Comparison of ENCODE assay signal across 25 mouse cellular contexts in the genomic region with DNA sequence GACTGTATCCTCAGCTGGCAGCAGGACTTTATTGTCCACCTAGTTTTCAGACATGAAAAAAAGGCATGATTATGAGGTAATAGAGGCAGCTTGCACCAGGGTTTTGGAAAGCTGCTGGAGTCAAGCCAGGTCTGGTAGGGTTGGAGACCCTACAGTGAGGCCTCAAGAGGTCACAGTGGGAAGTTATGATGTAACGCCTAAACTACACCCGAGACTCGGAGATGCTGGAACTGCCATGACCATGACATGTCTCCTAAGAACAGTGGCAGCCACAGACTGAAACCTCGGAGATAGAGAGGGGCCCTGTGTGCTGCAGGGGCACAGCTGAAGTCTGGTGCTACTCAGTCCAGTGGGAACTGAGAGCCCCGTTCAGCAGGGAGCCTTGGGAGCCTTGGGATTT. TPM values are rescaled to one million over a fixed set of nuclear protein-coding genes. Genes with fewer than 3 reads are reported as not detected.
DNase-seq lines count a peak whose midpoint lies in the region; ATAC-seq and TF ChIP-seq lines count a peak whose summit lies in the region.
"Had no signal": no experiment of that assay in that cellular context is flagged by ENCODE, and none has a peak within 500 bp of the region (broad histone marks: within the 10 kb centered on the region; RNA-seq: fewer than 3 reads in every experiment).

Gene 4930595D18Rik, minus strand, starts transcription at position 16 of the 400 bp plus-strand sequence.

- H3K79me2 ChIP-seq in heart, adult 2 months (replicated peaks; ENCODE audit: control insufficient read depth, insufficient read depth, low read length): 0 out of 2 replicates have a peak, but pooled peaks cover 2% of the 10 kb centered on the region

- no peak within 1 kb of the TSS for H3K9ac ChIP-seq in heart, embryonic 11.5 days (ENCODE audit: low read depth, low read length)
- no peak within 1 kb of the TSS for H3K9ac ChIP-seq in heart, adult 2 months (ENCODE audit: low read depth, low read length)
- H3K9ac ChIP-seq: embryonic facial prominence, embryonic 12.5 days; forebrain, embryonic 13.5 days; forebrain, embryonic 15.5 days; forebrain, postnatal 0 days had no signal

- no peaks in the 10 kb centered on the region for H3K36me3 ChIP-seq in heart, embryonic 11.5 days (ENCODE audit: control insufficient read depth, insufficient read depth, low read length)
- no peaks in the 10 kb centered on the region for H3K36me3 ChIP-seq in heart, adult 2 months (ENCODE audit: control insufficient read depth, insufficient read depth, low read length)
- H3K36me3 ChIP-seq in testis, adult 2 months (ENCODE audit: control insufficient read depth, insufficient read depth, low read length): no peaks in the 10 kb centered on the region
- H3K36me3 ChIP-seq: embryonic facial prominence, embryonic 12.5 days; forebrain, embryonic 15.5 days; G1E had no signal

- no peak within 1 kb of the TSS for H3K4me2 ChIP-seq in heart, embryonic 11.5 days
- H3K4me2 ChIP-seq: embryonic facial prominence, embryonic 12.5 days; forebrain, embryonic 13.5 days; forebrain, embryonic 15.5 days had no signal

- H3K27ac ChIP-seq in heart, embryonic 11.5 days (ENCODE audit: low read depth, low read length): no peak within 1 kb of the TSS
- no peak within 1 kb of the TSS for H3K27ac ChIP-seq in heart, adult 2 months
- peak within 1 kb of the TSS; percentile 58; the same call in 1 of the 2 replicates for H3K27ac ChIP-seq in testis, adult 2 months (ENCODE audit: control insufficient read depth, insufficient read depth, low read depth, low read length)
- H3K27ac ChIP-seq: embryonic facial prominence, embryonic 10.5 days; embryonic facial prominence, embryonic 12.5 days; forebrain, embryonic 13.5 days; forebrain, embryonic 15.5 days had no signal

- no peak within 1 kb of the TSS for H3K4me3 ChIP-seq in heart, embryonic 11.5 days (ENCODE audit: low read depth, low read length)
- no peak within 1 kb of the TSS for H3K4me3 ChIP-seq in heart, adult 2 months
- peak within 1 kb of the TSS; percentile 71 for H3K4me3 ChIP-seq in testis, adult 2 months (ENCODE audit: control insufficient read depth, low read depth, low read length)
- H3K4me3 ChIP-seq: embryonic facial prominence, embryonic 10.5 days; embryonic facial prominence, embryonic 12.5 days; forebrain, embryonic 13.5 days; forebrain, embryonic 15.5 days had no signal

- TF ChIP-seq CTCF in heart, adult 2 months (IDR thresholded peaks at IDR 0.05): no peak
- TF ChIP-seq CTCF in testis, adult 2 months (IDR thresholded peaks at IDR 0.05; ENCODE audit: control insufficient read depth, insufficient read depth, insufficient replicate concordance, low read depth, low read length): no peak

- no peaks in the 10 kb centered on the region for H3K9me3 ChIP-seq in heart, embryonic 11.5 days (replicated peaks; ENCODE audit: control insufficient read depth, low read length)
- H3K9me3 ChIP-seq: embryonic facial prominence, embryonic 10.5 days; embryonic facial prominence, embryonic 12.5 days; forebrain, embryonic 13.5 days; forebrain, embryonic 15.5 days; G1E had no signal

- 53% methylated on average over 5 of the region's 5 CpGs for WGBS in heart, embryonic 11.5 days (ENCODE audit: insufficient replicate concordance)
- WGBS in heart, adult 2 months: 67% methylated on average over 5 of the region's 5 CpGs

- intact Hi-C loops in heart, adult 2 months (cut with DNase I): no loop called here

- DNase-seq in cerebellum, adult 11-12 months: peak; percentile 18
- no peak for DNase-seq in cerebellum, adult 8-10 months
- DNase-seq in heart, adult 2 months: no peak
- no peak for DNase-seq in testis, postnatal 10 days (ENCODE audit: low spot score)
- no peak for DNase-seq in layer of hippocampus, adult 8-10 months (ENCODE audit: low spot score in 2 of 2)
- DNase-seq: adrenal gland, adult 8-10 months; adrenal gland, postnatal 14 days; adrenal gland, postnatal 36 days; B cell, adult 2 months; cerebellum, adult 18-20 months; cerebellum, adult 9-10 months; forebrain, postnatal 0 days had no signal

- no peak for TF ChIP-seq EP300 in heart, adult 2 months (IDR thresholded peaks at IDR 0.05; ENCODE audit: insufficient read depth, low read depth, low read length)

- no peak for TF ChIP-seq POLR2A in heart, adult 2 months (IDR thresholded peaks at IDR 0.05; ENCODE audit: insufficient read depth, low read depth, low read length)
- TF ChIP-seq POLR2A in testis, adult 2 months (IDR thresholded peaks at IDR 0.05; ENCODE audit: control insufficient read depth, low read depth, low read length): peak; percentile 27; the same call in 1 of the 2 replicates

- no peaks in the 10 kb centered on the region for H3K27me3 ChIP-seq in heart, embryonic 11.5 days (ENCODE audit: control insufficient read depth, insufficient read depth, low read length)
- no peaks in the 10 kb centered on the region for H3K27me3 ChIP-seq in heart, adult 2 months (ENCODE audit: control insufficient read depth, insufficient read depth, low read length)
- no peaks in the 10 kb centered on the region for H3K27me3 ChIP-seq in testis, adult 2 months (ENCODE audit: control insufficient read depth, insufficient read depth, low read length)
- H3K27me3 ChIP-seq: CH12.LX; embryonic facial prominence, embryonic 12.5 days; forebrain, embryonic 13.5 days; forebrain, embryonic 15.5 days; Patski had no signal

- peaks cover 11% of the 10 kb centered on the region; the same call in 1 of the 2 replicates for H3K4me1 ChIP-seq in heart, embryonic 11.5 days (ENCODE audit: control insufficient read depth, insufficient read depth, low read length)
- peaks cover 4% of the 10 kb centered on the region for H3K4me1 ChIP-seq in heart, adult 2 months (ENCODE audit: control insufficient read depth, insufficient read depth, low read length)
- no peaks in the 10 kb centered on the region for H3K4me1 ChIP-seq in testis, adult 2 months (ENCODE audit: control insufficient read depth, insufficient read depth, low read length)
- H3K4me1 ChIP-seq: embryonic facial prominence, embryonic 10.5 days; embryonic facial prominence, embryonic 12.5 days; forebrain, embryonic 15.5 days had no signal

- ATAC-seq in heart, embryonic 11.5 days (replicated peaks; ENCODE audit: insufficient number of reproducible peaks, low FRiP score, low TSS enrichment): 0 out of 2 replicates have a peak, but pooled peaks have one; percentile 14
- ATAC-seq: forebrain, embryonic 13.5 days; forebrain, embryonic 15.5 days; forebrain, postnatal 0 days; Patski had no signal

RNA-seq across cellular contexts. Expression of gene 4930595D18Rik, which starts in this region (rescaled TPM):
- polyA plus RNA-seq in heart, embryonic 11.5 days (2014; fragmentation: Nextera tagmentation; extraction: Ambion mirVana): not detected in 2 replicates
- total RNA-seq in heart, adult 2 months (2021): not detected
- polyA plus RNA-seq in heart, adult 2 months (2012; rRNA removed): not detected in 2 replicates
- polyA plus RNA-seq in testis, adult 2 months (2012; rRNA removed): 5.1 and 5.2 TPM in 2 replicates
- not detected for total RNA-seq in layer of hippocampus, adult 8-10 months (2022)
- total RNA-seq: adrenal gland, adult 18-20 months; adrenal gland, adult 8-10 months; adrenal gland, postnatal 14 days; adrenal gland, postnatal 36 days; CH12.LX had no signal
- polyA plus RNA-seq: cortical plate, adult 2 months; embryonic facial prominence, embryonic 10.5 days; embryonic facial prominence, embryonic 12.5 days; embryonic facial prominence, embryonic 14.5 days; forebrain, embryonic 11.5 days; forebrain, embryonic 15.5 days; forebrain, postnatal 0 days; G1E; Patski had no signal

Comparison
In these comparisons a context has a peak if more than half of its experiments do, and no peak if none do; other contexts are left out.
1. Peak in ATAC-seq in heart, embryonic 11.5 days; RNA of the gene not detected or under 1 TPM.